Mouse (Mus musculus) ovary, adult 18-20 months (tissue): ENCODE results near the gene Wls.

ENCODE experiments used
- DNase-seq: peaks from one replicate; pipeline ENCODE4 v3.0.0; 2022; ENCODE audit warnings: low spot score, mixed read lengths

Wls gene

DNA sequence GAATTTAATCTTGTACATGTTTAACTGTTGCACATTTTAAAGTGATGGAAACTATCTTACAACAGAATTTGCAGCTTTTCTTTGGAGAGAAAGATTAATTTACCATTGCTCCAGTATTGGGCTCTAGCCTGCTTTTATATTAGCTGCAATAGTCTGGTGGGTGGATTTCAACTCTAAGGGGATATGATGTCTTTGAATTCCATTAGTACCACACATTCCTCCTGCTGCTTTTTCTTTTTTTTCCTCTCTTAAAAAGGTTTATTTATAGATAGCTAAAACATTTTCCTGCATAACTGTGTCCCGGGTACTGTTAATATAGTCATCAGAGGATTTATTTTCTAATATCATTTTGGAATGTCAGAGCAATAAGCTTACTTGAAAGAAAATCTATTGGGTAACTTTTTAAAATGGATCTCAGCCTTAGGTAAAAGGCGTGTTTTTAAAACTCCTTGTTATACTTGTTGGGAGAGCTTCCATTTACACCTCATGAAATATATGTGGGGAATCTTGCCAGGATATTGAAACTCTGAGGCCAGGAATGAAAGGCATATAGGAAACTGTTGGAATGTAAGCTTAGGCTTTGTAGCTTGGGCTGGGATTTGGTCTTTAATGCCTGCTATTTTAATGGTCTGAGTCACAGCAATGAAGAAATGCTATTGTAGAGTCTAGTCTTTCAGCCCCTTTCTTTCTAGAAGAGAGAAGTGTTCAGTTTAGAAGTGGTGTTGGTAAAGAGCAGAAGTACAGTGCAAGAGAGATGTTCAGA, 78.0 kb downstream of the Wls start:
- DNase-seq: no peak
